Mouse (Mus musculus): Measurements from ENCODE around the gene Phf1.

Gene Phf1

DNA sequence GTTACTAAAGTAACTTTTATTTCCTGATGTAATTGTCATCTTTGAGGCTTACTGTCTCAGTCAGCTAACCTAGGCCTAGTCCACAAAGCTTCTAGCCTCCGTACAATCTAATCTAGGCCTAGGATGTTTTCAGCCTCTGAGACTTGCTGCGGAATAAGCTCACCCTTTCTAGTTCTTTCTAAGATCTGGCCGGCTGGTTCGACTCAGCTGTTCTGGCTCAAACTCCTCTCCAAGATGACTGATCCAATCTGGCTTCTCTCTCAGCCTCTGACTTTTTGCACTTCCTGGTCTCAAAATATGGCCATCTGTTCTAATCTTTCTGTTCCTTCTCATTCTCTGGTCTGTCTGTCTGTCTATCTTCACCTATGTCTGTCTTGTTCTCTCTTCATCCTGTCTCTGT lies 50.5 kb downstream of the Phf1 start:
- no peak for DNase-seq

- no peak for DNase-seq
These were observed 52.8 kb downstream of the Phf1 start for GRCm38 (mm10) chr17:26985503-26986179.
